Mouse (Mus musculus): ENCODE data around the gene Pacrg.

- TF ChIP-seq CTCF (IDR thresholded peaks at IDR 0.05; ENCODE audit: control insufficient read depth, insufficient read depth, insufficient read length): no peak
- no peak for TF ChIP-seq MAX (IDR thresholded peaks at IDR 0.05)
- no peak for TF ChIP-seq MYOD1 (IDR thresholded peaks at IDR 0.05; ENCODE audit: control insufficient read depth, insufficient read length, low read depth)
- no peak for TF ChIP-seq MYOG (IDR thresholded peaks at IDR 0.05; ENCODE audit: control insufficient read depth, extremely low read depth, insufficient read length)
- no peak for TF ChIP-seq USF1 (IDR thresholded peaks at IDR 0.05; ENCODE audit: low read depth)
Measured at GRCm38 (mm10) chr17:10476807-10477206, 363.3 kb downstream of the Pacrg start.
